Mouse (Mus musculus): ENCODE data around the gene Trim47.
"Not testable (repeated sequence)": the region's sequence is repeated elsewhere in the genome, so short reads cannot be mapped to it uniquely, and the experiment has no call there.

DNA sequence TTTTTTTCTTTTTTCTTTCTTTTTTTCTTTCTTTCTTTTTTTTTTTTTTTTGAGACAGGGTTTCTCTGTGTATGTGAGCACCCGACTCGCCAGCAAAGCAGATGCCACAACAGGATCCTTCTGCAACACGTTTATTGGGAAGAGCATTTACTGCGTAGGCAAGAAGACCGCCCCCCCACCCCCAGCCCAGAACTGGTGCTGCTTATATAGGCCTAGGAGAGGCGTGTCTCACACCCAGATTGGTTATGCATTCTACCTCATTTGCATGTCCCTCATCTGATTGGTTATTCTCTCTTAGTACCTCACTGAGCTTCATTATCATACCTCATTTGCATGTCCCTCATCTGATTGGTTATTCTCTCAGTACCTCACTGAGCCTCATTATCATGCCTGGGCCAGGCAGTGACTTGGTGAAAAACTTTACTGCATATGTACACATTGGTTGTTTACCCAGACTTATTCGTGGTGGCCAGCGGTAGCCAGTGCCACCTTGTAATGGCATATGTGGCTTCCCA is 5.2 kb downstream of the Trim47 start:
- not testable (repeated sequence) for TF ChIP-seq POLR2A (IDR thresholded peaks at IDR 0.05; ENCODE audit: borderline replicate concordance, extremely low read depth, insufficient read depth, insufficient read length, poor library complexity, severe bottlenecking); CTCF (IDR thresholded peaks at IDR 0.05; ENCODE audit: borderline replicate concordance, extremely low read depth, insufficient read depth, insufficient read length)
